Mouse (Mus musculus) natural killer cell, adult 2 months (primary cell): Measurements from ENCODE around the gene Serpinb1a.

ENCODE experiments used
- DNase-seq, 2 experiments: peaks; one replicate each; pipeline ENCODE4 v3.0.0; 2022; ENCODE audit warnings: low spot score in 2 of 2

The Serpinb1a gene

GRCm38 (mm10) chr13:32839314-32839713 lies 11.7 kb downstream of the Serpinb1a start:
- no peak for DNase-seq

GRCm38 (mm10) chr13:32834513-32834912 lies 16.5 kb downstream of the Serpinb1a start:
- no peak for DNase-seq

- DNase-seq = peak in 1 of 2 experiments; percentile 12
Measured at GRCm38 (mm10) chr13:32833237-32833636, 17.7 kb downstream of the Serpinb1a start.

DNA sequence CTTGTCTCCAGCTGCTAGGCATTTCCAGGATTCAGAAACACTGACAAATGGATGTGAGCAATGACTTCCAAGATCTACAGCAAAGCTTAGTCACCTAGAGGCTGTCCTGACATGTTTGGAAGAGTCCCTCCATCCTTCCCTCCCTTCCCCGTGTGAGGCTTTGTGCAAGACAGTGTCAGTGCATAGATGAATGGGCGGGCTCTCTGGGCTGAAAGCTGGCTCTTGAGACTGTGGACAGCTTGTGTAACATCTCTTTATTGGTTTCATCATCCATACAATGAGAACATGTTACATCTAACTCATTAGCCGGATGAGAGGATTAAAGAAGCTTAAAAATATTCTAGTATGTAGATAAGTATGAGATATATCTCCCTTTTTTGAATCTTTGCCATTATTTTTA lies 18.2 kb downstream of the Serpinb1a start:
- no peak for DNase-seq

GRCm38 (mm10) chr13:32831505-32832273 lies 19.3 kb downstream of the Serpinb1a start:
- peak in 1 of 2 experiments; percentile 82 for DNase-seq

- no peak for DNase-seq
Measured at GRCm38 (mm10) chr13:32828886-32829285, 22.1 kb downstream of the Serpinb1a start.

DNA sequence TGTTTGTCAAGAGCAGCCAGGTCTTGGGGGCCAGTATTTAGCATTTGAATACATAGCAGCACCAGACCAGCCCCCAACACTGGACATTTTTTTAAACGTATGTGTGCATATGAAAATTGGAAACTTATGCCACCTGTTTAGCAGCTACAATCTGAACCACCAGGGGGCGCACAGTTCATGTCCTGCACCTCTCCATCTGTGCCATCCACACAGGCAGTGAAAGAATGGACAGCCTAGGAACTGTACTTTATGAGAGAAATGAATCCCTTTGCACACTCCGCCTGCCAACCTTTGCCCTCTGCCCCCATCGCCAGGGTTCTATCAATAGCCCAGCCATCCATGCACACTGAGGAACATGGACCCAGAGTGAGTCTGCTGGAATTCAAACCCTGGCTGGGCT lies 23.0 kb downstream of the Serpinb1a start:
- DNase-seq = peak; percentile 41 to 77

DNA sequence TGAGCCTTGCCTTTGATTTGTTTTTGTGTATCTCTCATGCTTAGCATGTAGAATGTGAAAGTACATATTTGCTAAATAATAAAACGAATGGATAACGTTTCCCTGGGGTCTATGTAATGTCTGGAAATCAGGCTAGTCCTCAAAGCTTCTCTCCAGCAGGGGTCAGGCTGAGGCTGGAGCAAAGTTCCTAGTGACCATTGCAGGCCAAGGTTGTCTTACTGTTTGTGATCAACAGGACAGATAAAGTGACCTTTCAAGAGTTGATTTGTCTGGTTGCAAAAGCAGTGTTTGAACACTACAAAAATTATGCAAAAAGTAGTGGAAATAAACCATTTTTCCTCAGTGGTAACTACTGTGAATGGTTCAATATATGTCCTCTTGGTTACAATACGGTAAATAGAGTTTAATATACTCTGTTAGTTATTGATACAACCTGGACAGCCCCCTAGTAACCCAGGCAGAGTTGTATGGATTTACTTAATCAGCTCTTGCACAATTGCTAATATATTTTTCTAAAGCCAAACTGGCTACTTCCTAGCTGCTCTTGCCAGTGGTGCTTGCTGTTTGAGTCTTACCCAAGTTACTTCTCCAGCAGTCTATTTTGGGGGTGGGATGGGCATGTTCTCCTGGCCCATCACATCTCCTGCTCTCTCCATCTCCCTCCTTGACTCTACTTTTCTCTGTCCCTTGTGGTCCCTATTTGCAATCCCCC lies 23.7 kb downstream of the Serpinb1a start:
- DNase-seq = no peak

GRCm38 (mm10) chr13:32825546-32825945 lies 25.4 kb downstream of the Serpinb1a start:
- DNase-seq = no peak

DNA sequence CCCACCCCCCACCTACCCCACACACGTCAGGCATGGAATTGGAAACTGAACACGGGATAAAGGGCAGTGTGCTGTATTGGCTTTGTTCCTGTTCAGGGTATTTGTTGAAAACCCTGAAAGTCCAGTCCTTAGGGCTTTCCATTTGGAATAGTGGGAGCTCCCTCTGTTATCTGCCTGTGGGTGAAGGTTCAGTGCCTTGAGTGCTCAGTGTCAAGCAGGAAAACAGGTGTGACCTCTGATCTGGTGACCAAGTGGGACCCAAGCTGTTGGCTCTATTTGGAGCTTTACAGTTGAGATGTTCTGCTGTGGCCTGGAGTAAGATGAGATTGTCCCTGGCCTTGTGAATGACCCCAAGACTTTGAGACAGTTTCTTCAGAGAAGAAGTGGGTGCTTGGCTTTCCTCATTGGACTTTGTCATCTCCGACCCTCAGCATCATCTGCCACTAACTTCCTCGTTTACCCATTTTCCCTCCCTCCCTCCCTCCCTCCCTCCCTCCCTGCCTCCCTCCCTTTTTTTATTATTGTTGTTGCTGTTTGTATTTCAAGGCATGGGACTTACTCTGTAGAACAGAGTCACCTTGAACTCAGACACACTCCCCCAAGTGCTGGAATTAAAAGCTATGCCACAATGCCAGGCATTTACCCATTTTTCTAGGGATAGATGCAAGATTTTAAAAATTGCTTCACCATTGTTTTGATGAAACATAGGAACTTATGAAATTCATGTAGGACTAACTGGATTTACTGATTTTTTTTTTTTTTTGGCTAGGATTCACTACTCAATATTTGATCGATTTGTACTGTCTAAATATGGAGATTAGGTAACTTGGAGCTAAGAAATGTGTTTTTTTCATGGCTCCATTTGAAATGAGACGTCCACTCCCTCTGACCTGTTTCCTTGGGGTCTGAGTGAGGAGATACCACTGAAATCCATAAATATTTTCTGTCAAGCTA lies 26.3 kb downstream of the Serpinb1a start:
- DNase-seq = no peak

- DNase-seq = no peak
Measured at GRCm38 (mm10) chr13:32823126-32823525, 27.9 kb downstream of the Serpinb1a start.

DNA sequence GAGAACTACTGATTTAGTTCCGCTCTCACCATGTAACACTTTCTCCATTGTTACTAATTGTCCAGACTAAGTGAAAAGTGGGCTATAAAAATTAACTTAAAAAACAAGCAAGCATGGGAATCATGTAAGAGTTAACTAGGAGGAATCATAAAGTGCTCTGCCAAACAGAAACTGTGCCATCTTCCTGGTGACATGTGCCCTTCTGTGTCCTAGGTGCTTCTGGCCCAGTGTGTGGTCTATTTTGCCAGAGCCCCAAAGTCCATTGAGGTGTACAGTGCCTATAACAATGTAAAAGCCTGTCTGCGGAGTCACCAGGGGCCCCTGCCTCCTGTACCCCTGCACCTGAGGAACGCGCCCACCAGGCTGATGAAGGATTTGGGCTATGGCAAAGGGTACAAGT lies 29.3 kb downstream of the Serpinb1a start:
- DNase-seq = no peak

DNA sequence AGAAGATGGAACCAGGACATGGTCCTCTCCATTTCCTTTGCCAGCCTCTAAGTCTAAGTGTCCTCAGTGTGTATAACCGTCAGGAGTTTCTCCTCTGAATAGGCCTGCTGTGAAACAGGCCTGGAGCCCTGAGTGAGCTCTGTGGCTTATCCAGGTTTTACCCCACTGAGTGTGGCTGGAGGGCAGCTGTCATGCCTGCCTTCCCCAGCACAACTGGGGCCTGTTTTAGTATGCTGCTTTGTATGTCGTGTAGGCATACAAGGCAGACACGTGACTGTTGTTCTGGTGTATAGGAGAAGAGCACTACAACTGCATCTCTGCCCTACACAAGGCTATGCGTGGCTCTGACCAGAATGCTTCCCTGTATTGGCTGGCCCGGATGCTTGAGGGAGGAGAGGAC lies 31.1 kb downstream of the Serpinb1a start:
- no peak for DNase-seq

- DNase-seq = no peak
Measured at GRCm38 (mm10) chr13:32819241-32819640, 31.7 kb downstream of the Serpinb1a start.

DNA sequence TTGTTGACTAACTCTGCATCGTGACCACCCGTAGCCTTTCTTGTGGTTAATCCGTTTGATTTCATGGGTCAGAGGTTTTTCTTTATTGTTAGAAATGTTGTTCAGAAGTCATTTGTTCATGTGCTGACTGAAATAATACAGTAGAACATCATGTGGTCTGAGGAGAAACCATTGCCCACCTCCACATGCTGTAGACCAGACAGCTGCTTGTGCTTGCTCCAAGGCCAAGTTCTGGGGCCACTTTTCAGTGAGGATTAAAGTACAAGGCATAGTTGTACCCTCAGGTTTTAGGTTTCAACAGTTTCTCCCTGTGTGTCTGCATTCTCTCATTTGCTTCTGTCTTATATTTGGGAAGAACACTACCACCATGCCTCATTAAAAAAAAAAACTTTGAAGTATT lies 43.4 kb downstream of the Serpinb1a start:
- no peak for DNase-seq

DNA sequence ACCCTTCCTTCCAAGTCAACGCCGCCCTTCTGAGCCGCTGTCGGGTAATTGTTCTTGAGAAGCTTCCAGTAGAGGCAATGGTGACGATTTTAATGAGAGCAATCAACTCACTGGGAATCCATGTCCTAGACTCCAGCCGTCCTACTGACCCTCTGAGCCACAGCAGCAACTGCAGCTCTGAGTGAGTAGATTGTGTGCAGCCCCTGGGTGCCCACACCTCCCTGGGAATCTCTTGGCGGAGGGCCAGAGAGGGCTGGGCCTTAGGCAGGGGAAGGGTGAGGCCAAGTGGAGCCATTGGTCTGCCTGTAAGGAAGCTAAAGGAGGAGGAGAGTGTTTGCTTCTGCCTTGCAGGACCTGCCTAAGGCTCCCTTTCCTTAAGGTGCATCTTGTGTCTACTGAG lies 44.2 kb downstream of the Serpinb1a start:
- DNase-seq = no peak

DNA sequence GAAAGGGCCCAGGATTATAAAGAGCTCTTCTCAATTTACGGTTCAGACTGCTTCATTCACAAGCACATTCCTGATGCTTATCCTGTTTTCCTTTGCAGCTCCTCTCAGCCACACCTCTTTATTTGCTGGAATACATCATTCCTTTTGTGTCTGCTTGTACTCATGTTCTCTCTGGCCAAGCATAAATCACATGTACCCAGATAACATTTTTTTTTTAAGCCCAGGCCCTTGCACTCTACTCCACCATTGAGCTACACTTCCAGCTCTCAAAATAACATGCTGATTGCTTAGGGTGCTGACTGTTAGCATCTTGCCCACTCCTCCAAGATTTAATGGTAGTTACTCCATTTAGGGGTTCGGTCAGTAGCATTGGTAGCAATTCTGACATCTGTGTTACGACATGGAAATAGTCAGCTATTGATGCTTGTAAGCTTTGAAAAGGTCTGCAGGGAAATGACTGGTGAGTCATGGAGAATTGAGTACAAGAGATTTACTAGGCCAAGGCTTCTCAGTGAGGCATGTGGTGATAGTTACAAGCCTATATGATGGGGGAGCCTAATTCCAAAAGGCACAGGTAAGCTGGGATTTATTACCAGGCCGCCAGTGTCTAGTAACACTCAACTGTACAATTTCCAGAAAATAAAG lies 47.2 kb downstream of the Serpinb1a start:
- DNase-seq = no peak

DNA sequence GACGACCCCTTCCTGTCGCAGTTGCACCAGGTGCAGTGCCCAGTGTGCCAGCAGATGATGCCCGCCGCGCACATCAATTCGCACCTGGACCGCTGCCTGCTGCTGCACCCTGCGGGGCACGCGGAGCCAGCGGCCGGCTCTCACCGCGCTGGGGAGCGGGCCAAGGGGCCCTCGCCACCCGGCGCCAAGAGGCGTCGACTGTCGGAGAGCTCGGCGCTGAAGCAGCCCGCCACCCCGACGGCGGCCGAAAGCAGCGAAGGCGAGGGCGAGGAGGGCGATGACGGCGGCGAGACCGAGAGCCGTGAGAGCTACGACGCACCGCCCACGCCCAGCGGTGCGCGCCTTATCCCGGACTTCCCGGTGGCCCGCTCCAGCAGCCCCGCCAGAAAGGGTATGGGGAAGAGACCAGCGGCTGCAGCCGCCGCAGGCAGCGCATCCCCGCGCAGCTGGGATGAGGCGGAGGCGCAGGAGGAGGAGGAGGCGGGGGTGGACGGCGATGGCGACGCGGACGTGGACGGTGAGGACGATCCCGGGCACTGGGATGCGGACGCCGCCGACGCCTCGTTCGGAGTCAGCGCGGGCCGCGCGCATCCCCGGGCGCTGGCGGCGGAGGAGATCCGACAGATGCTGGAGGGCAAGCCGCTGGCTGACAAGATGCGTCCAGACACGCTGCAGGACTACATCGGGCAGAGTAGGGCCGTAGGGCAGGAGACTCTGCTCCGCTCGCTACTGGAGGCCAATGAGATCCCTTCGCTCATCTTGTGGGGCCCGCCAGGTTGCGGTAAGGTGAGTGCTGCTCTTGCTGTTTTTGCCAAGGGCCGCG lies 48.5 kb downstream of the Serpinb1a start, which contains the start of gene D930007J09Rik:
Gene D930007J09Rik (minus strand): TSS at position 591 of the 823 bp plus-strand sequence.
- peak in 1 of 2 experiments; percentile 11 for DNase-seq

- peak; percentile 94 to 95 for DNase-seq
Measured at GRCm38 (mm10) chr13:32801693-32802221, 49.2 kb downstream of the Serpinb1a start, which contains the start of gene Wrnip1. Wrnip1 (plus strand) TSS chr13:32802038.

DNA sequence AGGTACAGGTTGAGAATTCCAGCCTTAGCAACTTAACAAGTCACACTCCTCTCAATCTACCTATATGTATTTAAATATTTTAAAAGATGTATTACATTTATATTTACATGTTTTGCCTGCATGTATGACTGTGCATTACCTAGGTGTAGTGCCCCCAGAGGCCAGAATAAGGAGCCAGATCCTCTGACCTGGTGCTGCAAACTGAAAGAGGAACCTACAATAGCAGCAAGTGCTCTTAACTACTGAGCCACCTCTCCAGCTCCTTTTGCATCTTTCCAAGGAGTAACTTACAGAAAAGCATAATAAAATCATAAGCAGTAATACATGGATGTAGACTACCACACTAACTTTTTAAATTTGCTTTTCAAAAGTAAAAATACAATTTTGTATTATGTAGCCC lies 50.1 kb downstream of the Serpinb1a start:
- peak; percentile 44 to 62 for DNase-seq
